Mouse (Mus musculus) ovary, postnatal 10 days (tissue): ENCODE results near the gene Mfsd6.
A peak's percentile ranks its signal among the peaks of the same experiment; 100 is the strongest.

Experiments
- DNase-seq: peaks from one replicate; pipeline ENCODE4 v3.0.0; 2022; ENCODE audit warnings: low spot score

Gene Mfsd6

GRCm38 (mm10) chr1:52639090-52639489 lies 88.2 kb downstream of the Mfsd6 start:
- DNase-seq: no peak

- DNase-seq: no peak
Measured at GRCm38 (mm10) chr1:52638101-52638500, 89.2 kb downstream of the Mfsd6 start.

- DNase-seq: no peak
Measured at GRCm38 (mm10) chr1:52635932-52636331, 91.3 kb downstream of the Mfsd6 start.

- no peak for DNase-seq
Measured at GRCm38 (mm10) chr1:52634251-52634650, 93.0 kb downstream of the Mfsd6 start.

GRCm38 (mm10) chr1:52631570-52631969 lies 95.7 kb downstream of the Mfsd6 start:
- no peak for DNase-seq

GRCm38 (mm10) chr1:52630937-52631299 lies 96.3 kb downstream of the Mfsd6 start:
- no peak for DNase-seq

- peak; percentile 92 for DNase-seq
Measured at GRCm38 (mm10) chr1:52630248-52630936, 96.9 kb downstream of the Mfsd6 start, which contains the start of gene Nemp2. Nemp2 (plus strand) TSS chr1:52630703.

- DNase-seq: no peak
Measured at GRCm38 (mm10) chr1:52620442-52620841, 106.8 kb downstream of the Mfsd6 start.

- DNase-seq: no peak
Measured at GRCm38 (mm10) chr1:52618217-52618616, 109.0 kb downstream of the Mfsd6 start.

GRCm38 (mm10) chr1:52608486-52608885 lies 118.8 kb downstream of the Mfsd6 start:
- no peak for DNase-seq

GRCm38 (mm10) chr1:52607700-52608099 lies 119.6 kb downstream of the Mfsd6 start:
- DNase-seq: no peak
